Mouse (Mus musculus) hindbrain, embryonic 11.5 days (tissue): ENCODE measurements around the gene Rhoj. TPM values are rescaled to one million over a fixed set of nuclear protein-coding genes. Genes with fewer than 3 reads are reported as not detected.
"Not testable (repeated sequence)": the region's sequence is repeated elsewhere in the genome, so short reads cannot be mapped to it uniquely, and the experiment has no call there.

Experiments used
- ATAC-seq: fragments of 200-750 bp; cut with Nextera tagmentation; 2 replicates; pipeline ENCODE4 v1.8.0; 2017; ENCODE audit warnings: mild to moderate bottlenecking, moderate TSS enrichment, moderate library complexity; ENCODE audit not compliant: low FRiP score
- DNase-seq: peaks from one replicate; pipeline ENCODE4 v3.0.0-alpha.2; 2015; ENCODE audit warnings: low spot score
- H3K27ac ChIP-seq: fragments of 300-500 bp; sonication (generic); 2 replicates; pipeline ENCODE4 v1.5.1; 2014; ENCODE audit warnings: mild to moderate bottlenecking, low read depth, low read length
- H3K27me3 ChIP-seq: fragments of 300-500 bp; sonication (generic); 2 replicates; pipeline ENCODE4 v1.6.1; 2014; ENCODE audit warnings: mild to moderate bottlenecking, low read length, moderate library complexity, mixed read lengths; ENCODE audit not compliant: control insufficient read depth, insufficient read depth
- H3K36me3 ChIP-seq: fragments of 300-500 bp; sonication (generic); 2 replicates; pipeline ENCODE4 v1.6.1; 2014; ENCODE audit warnings: mild to moderate bottlenecking, low read length, moderate library complexity, mixed read lengths; ENCODE audit not compliant: control insufficient read depth, insufficient read depth
- H3K4me1 ChIP-seq: fragments of 300-500 bp; sonication (generic); replicated peaks from 2 replicates; pipeline ENCODE4 v1.6.1; 2014; ENCODE audit warnings: low read length, mixed read lengths; ENCODE audit not compliant: control insufficient read depth, insufficient read depth
- H3K4me2 ChIP-seq: fragments of 300-500 bp; sonication (generic); replicated peaks from 2 replicates; pipeline ENCODE4 v1.6.1; 2014; ENCODE audit warnings: mild to moderate bottlenecking, low read depth, low read length
- H3K4me3 ChIP-seq: fragments of 300-500 bp; sonication (generic); 2 replicates; pipeline ENCODE4 v1.5.1; 2014; ENCODE audit warnings: low read depth, low read length
- H3K9ac ChIP-seq: fragments of 300-500 bp; sonication (generic); 2 replicates; pipeline ENCODE4 v1.6.1; 2014; ENCODE audit warnings: low read depth, low read length
- H3K9me3 ChIP-seq: fragments of 300-500 bp; sonication (generic); 2 replicates; pipeline ENCODE4 v1.6.1; 2016; ENCODE audit warnings: low read length; ENCODE audit not compliant: control insufficient read depth
- WGBS: fragments of 180-500 bp; shearing (Covaris S2); extraction: QIAGEN DNeasy Blood & Tissue Kit; methylation state at CpG from one replicate; pipeline ENCODE4 v1.1.7; 2014; 5-methylcytosine and 5-hydroxymethylcytosine counted together
- polyA plus RNA-seq: library from polyadenylated mRNA; unstranded; fragments of >200 nt; fragmentation: Nextera tagmentation; extraction: Ambion mirVana; gene quantifications from 2 replicates; pipeline ENCODE4 v1.2.1, GENCODE M21; 2014

Gene Rhoj
- polyA plus RNA-seq, 1 experiment from 2014 or later: 42.6 TPM

GRCm38 (mm10) chr12:75424359-75424758 is 116.2 kb downstream of the Rhoj start:
- Histone ChIP-seq H3K4me2 (no peak overlapping the region), H3K36me3 (no peaks in the 10 kb centered on the region), H3K4me3 (no peak overlapping the region), H3K9ac (no peak overlapping the region), H3K27me3 (no peaks in the 10 kb centered on the region), H3K9me3 (no peaks in the 10 kb centered on the region), H3K4me1 (no peaks in the 10 kb centered on the region), H3K27ac (no peak overlapping the region)
- DNase-seq: no peak
- WGBS: 70% methylated on average over 7 of the region's 7 CpGs
- no peak for ATAC-seq

GRCm38 (mm10) chr12:75424817-75425216 is 116.7 kb downstream of the Rhoj start:
- no peak overlapping the region for H3K4me3 ChIP-seq
- no peak for ATAC-seq
- 88% methylated on average over 4 of the region's 4 CpGs for WGBS

GRCm38 (mm10) chr12:75425882-75426281 is 117.8 kb downstream of the Rhoj start:
- Histone ChIP-seq H3K27me3 (no peaks in the 10 kb centered on the region), H3K4me2 (no peak overlapping the region), H3K4me1 (no peaks in the 10 kb centered on the region), H3K9ac (no peak overlapping the region), H3K36me3 (no peaks in the 10 kb centered on the region), H3K27ac (no peak overlapping the region), H3K4me3 (no peak overlapping the region), H3K9me3 (no peaks in the 10 kb centered on the region)
- DNase-seq (no peak), ATAC-seq (no peak)
- 83% methylated on average over 7 of the region's 7 CpGs for WGBS

More at GRCm38 (mm10) chr12:75424817-75425216, 116.7 kb downstream of the Rhoj start:
- Histone ChIP-seq H3K36me3 (no peaks in the 10 kb centered on the region), H3K27me3 (no peaks in the 10 kb centered on the region), H3K27ac (no peak overlapping the region), H3K4me2 (no peak overlapping the region), H3K4me1 (no peaks in the 10 kb centered on the region), H3K9ac (no peak overlapping the region), H3K9me3 (no peaks in the 10 kb centered on the region)
- no peak for DNase-seq

DNA sequence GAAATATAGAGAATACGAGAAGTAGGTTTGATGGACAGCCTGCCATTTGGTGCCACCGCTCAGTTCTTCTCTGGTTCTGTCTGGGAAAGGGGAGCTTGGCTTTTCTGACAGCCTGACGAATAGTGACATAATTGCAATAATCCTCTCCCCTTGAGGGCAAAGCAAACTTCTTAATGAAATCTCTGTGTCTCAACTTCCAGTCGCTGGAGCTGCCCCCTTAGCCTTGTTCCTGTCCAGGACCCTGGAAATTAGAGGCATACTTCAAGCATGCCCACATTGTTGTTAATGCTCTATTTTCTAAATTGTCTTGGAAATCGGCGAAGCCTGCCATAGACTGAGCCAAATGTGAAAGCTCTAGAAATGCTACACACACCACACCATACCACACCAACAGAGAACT is 120.6 kb downstream of the Rhoj start:
- DNase-seq (no peak), ATAC-seq (no peak)
- no peaks in the 10 kb centered on the region for H3K9me3 ChIP-seq
- 86% methylated on average over 6 of the region's 6 CpGs for WGBS
- H3K9ac ChIP-seq: no peak overlapping the region
- H3K4me1 ChIP-seq: no peaks in the 10 kb centered on the region
- no peaks in the 10 kb centered on the region for H3K36me3 ChIP-seq
- no peak overlapping the region for H3K4me2 ChIP-seq
- no peak overlapping the region for H3K27ac ChIP-seq
- no peaks in the 10 kb centered on the region for H3K27me3 ChIP-seq
- no peak overlapping the region for H3K4me3 ChIP-seq

GRCm38 (mm10) chr12:75429685-75430396 is 121.7 kb downstream of the Rhoj start:
- DNase-seq (no peak), ATAC-seq (no peak)
- Histone ChIP-seq H3K4me1 (no peaks in the 10 kb centered on the region), H3K27me3 (no peaks in the 10 kb centered on the region), H3K9me3 (no peaks in the 10 kb centered on the region), H3K9ac (no peak overlapping the region), H3K4me2 (no peak overlapping the region), H3K4me3 (no peak overlapping the region), H3K36me3 (no peaks in the 10 kb centered on the region), H3K27ac (no peak overlapping the region)
- WGBS: 93% methylated on average over 1 of the region's 1 CpGs

- not testable (repeated sequence) for H3K4me2 ChIP-seq, H3K9ac ChIP-seq, DNase-seq, ATAC-seq, H3K9me3 ChIP-seq, H3K27me3 ChIP-seq, H3K27ac ChIP-seq, H3K4me1 ChIP-seq, H3K36me3 ChIP-seq, H3K4me3 ChIP-seq
- WGBS: 78% methylated on average over 6 of the region's 6 CpGs
Observed at GRCm38 (mm10) chr12:75432400-75432799, 124.3 kb downstream of the Rhoj start.

DNA sequence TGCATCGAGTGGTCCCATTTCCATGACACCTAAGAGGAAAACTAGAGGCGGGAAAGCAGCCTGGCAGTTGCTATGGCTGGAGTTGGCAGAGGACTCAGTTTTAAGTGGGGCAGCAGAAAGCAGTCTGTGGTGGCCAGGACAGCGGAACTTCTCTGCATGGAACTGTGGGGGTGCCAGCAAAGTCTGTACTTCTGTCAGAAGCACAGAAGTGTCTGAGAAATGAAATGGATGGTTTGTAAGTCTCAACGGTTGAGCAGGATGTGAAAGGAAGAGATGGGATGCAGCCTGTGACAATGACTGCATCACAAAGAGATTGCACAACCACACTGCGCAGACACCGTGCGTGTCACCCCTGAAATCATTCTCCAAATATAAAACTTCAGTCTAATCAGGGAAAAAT is 138.1 kb downstream of the Rhoj start:
- Histone ChIP-seq H3K4me3 (no peak overlapping the region), H3K4me1 (no peaks in the 10 kb centered on the region), H3K4me2 (no peak overlapping the region), H3K27ac (no peak overlapping the region), H3K27me3 (no peaks in the 10 kb centered on the region), H3K9me3 (no peaks in the 10 kb centered on the region), H3K36me3 (no peaks in the 10 kb centered on the region), H3K9ac (no peak overlapping the region)
- DNase-seq (no peak), ATAC-seq (no peak)
- WGBS: 92% methylated on average over 7 of the region's 7 CpGs

DNA sequence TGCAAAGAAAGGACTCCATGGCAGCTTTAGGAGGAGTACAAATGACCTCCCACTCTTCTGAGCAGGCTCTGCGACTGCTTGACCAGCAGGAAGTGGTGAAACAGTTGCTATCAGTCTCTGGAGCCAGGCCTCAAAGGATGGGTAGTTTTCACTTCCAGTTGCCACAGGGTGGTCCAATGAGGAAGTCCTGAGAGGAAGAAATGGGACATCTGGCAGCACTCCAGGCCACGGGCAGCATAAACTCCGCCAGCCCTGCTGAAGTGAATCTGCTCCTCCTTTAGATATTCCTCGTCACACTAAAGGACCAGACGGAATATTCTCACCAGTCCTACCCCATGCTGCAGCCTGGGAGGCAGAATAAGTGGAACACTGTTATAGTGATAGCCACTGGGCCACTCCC is 140.8 kb downstream of the Rhoj start:
- no peak overlapping the region for H3K27ac ChIP-seq
- no peak overlapping the region for H3K9ac ChIP-seq
- no peaks in the 10 kb centered on the region for H3K4me1 ChIP-seq
- no peak overlapping the region for H3K4me2 ChIP-seq
- ATAC-seq (no peak), DNase-seq (no peak)
- WGBS: 89% methylated on average over 5 of the region's 5 CpGs
- no peaks in the 10 kb centered on the region for H3K27me3 ChIP-seq
- no peaks in the 10 kb centered on the region for H3K36me3 ChIP-seq
- H3K4me3 ChIP-seq: no peak overlapping the region
- no peaks in the 10 kb centered on the region for H3K9me3 ChIP-seq

DNA sequence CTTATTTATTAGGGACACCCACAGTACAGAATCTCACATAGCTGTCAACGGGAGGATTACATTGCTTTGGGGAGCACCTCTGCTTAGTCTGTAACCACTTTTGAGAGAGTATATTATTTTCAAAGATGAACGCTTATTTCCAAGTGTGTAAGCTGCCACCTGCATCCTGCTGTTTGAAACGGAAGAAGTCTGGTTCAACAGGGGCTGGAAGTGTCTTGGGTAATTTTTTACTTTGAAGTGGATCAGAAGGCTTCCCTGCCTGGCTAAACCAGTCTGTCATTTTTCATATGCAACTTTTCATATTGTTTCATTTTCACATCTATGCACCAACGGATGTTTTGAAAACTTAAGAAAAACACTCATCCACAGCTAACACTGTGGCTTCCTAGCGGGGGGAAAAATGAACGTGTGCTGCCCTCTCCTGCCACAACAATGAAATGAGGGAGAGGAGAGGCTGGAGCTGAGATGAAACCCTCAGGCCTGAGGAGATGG is 141.4 kb downstream of the Rhoj start:
- Histone ChIP-seq H3K4me1 (no peaks in the 10 kb centered on the region), H3K36me3 (no peaks in the 10 kb centered on the region), H3K4me3 (no peak overlapping the region), H3K9me3 (no peaks in the 10 kb centered on the region), H3K9ac (no peak overlapping the region), H3K27ac (no peak overlapping the region), H3K4me2 (no peak overlapping the region), H3K27me3 (no peaks in the 10 kb centered on the region)
- ATAC-seq: no peak
- WGBS: 73% methylated on average over 6 of the region's 6 CpGs
- DNase-seq: no peak
